Mouse (Mus musculus) ovary, postnatal 14 days (tissue): ENCODE data around the gene Gm5089.
"Not testable (repeated sequence)": the region's sequence is repeated elsewhere in the genome, so short reads cannot be mapped to it uniquely, and the experiment has no call there.

ENCODE experiments used
- DNase-seq: peaks from one replicate; pipeline ENCODE4 v3.0.0; 2022; ENCODE audit warnings: low spot score

The Gm5089 gene

DNA sequence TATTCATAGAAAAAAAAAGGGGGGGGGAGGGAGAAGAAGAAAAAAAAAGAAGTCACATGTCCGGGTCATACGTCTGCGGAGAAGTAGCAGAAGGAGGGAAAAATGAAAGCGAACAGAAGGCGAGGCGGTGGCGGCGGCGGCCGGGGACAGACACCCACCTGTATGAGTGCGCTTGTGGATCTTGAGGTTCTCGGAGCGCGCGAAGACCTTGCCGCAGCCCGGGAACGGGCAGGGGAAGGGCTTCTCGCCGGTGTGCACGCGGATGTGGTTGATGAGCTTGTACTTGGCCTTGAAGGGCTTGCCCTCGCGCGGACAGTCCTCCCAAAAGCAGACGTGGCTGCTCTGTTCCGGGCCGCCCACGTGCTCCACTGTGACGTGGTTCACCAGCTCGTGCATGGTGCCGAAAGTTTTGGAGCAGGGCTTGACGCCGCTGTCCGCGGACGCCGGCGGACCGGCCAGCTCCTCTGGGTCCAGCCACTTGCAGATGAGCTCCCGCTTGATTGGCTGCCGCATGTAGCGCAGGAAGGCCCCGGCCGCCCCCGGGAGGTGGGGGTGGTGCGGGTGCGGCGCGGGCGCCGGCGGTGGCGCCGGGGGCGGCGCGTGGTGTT lies 12.9 kb upstream of the Gm5089 start:
- not testable (repeated sequence) for DNase-seq

DNA sequence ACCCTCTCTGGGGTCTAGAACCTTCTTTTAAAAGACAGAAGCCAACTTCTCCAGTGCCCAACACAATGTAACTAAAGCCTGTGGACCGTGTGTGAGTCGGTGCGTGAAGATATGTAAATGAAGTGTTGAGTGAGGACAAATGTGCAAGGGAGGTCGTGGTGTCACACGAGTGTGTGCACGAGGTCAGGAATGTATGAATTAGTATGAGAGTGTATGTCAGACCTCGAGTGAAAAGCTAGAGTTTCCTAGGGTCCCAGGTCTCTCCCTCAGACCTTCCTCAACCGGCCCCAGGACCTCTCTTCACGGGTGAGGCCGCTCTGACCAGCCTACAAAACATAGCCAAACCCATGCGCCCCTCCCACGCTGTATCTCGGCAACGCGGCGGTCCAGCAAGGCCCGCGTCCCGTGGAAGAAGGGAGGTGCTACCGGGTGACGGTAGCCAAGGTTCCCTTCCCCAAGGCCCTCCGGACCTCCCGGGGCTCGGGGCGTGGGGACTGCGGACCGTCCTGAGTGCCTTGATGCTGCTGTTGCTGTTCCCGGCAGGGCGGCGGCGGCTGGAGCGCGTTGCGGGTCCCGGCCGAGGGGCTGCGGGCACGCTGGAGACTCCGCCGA lies 12.3 kb upstream of the Gm5089 start:
- no peak for DNase-seq

DNA sequence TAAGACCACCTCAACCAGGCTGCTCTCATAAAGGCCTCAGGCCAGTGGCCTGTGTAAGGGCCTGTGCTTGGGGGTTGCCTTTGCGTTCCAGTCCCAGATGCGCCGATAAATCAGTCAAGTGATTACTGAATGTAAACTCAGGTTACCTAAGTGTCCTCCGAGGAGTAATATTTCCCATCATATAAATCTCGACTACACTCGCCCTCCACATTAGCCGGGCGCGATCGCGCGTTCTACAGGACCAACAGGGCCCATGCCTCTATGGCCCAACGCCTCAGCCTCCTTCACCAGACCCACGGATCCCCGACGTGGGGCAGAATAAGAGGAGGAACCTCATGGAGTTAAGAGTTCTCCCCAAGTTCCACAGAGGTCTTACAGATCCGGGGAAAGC lies 11.8 kb upstream of the Gm5089 start:
- no peak for DNase-seq

DNA sequence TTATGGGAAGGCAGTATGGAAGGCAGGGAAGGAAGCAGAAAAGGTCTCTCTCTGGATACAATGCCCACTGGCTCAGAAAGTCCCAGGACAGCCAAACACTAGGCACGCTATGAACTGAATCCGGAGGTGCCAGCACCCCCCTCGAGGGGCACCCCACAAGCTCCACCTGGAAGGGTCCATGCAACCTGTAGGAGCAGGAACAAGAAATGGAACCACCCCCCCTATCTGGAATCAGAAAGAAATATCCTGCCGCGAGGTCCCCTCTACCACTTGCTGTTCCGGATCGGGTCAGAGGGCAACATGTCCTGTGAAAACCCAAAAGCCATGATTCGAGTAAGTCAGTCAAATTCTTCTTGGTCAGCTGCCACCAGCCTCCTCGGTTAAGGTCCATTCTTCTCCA lies 11.1 kb upstream of the Gm5089 start:
- no peak for DNase-seq

DNA sequence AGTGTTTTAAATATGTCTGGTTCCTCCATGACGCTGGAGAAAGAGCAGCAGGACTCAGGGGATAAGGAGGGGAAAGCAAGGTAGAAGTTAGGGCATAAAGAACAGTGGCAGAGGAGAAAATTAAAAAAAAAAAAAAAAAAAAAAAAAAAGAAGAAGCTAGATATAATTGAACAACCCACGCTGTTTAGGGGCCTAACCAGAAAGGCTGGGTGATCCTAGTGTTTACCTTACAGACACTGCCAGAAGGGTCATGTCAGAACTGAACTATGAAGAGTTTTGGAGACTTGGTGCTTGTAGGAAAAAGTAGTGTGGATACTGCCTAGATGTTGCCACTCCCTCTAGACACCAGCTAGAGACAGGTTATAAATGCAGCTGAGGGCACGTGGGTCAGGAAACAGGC lies 10.6 kb upstream of the Gm5089 start:
- no peak for DNase-seq

DNA sequence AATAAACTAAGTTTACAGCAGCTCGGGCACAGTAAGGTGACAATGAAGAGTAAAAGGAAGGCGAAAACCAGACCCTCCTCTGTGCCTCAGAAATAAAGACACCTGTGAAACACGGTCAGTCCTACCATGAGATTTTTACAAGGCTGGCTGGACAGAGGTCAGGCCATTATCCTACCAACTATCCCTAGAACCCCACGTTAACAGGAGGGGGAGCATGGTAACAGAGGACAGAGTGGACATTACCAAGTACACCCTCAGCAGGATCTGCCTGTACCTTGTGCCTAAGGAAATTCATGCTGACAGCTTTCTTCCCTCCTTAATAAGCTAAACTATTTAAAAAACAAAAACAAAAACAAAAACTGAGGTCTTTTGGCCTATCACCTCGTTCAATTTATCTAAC lies 9.3 kb upstream of the Gm5089 start:
- no peak for DNase-seq

DNA sequence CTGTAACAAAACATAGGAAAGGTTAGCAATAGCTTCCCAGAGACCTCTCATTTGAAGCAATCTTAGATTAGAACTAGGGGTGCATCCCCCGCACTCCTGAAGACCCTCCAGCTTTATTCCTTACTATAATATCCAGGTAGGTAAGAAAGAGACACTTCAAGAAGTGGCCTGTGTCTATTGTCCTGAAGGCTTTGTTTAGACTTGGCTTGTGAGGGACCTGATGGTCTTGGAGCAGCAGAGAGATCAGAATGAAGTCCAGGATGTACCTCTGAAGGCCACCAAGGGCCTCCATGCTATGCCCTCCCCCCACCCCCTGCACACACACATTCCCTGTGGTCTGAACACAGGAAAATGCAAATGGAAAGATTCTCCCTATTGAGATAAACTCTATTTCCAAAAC lies 8.9 kb upstream of the Gm5089 start:
- no peak for DNase-seq

DNA sequence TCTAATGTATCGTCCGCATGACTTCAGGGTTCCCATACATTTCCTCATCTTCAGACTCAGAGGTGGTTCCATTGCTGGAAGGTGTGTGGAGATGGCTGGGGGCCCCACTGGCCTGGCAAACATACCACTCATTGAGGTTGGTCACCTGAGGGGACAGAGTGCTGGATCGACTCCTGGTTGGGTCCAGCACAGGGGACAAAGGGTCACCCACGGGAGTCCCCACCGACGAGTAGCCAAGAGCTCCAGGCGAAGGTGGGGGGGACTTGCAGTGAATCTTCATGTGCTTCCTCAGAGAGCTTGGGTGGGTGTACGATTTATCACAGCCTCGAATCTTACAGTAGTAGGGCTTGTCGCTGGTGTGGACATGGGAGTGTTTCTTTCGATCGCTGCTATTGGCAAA lies 8.4 kb upstream of the Gm5089 start:
- DNase-seq, result not testable (repeated sequence)

DNA sequence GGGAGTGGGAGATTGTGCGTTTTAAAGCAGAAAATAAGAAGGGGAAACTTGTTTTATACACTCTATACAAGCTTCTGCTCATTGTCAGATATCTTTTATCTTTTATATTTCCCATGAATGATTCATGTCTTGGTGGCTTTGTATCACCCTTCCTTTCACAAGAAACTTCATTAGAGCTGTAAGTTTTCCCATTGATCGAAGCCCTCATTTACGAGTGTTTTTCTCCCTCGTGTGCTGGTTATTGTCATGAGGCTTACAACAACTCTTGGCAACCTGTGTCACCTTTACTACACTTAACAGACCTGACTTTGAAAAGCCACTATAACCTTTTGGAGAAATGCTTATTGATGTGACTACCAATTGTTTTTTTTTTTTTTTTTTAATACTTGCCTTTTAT lies 4.6 kb upstream of the Gm5089 start:
- no peak for DNase-seq

DNA sequence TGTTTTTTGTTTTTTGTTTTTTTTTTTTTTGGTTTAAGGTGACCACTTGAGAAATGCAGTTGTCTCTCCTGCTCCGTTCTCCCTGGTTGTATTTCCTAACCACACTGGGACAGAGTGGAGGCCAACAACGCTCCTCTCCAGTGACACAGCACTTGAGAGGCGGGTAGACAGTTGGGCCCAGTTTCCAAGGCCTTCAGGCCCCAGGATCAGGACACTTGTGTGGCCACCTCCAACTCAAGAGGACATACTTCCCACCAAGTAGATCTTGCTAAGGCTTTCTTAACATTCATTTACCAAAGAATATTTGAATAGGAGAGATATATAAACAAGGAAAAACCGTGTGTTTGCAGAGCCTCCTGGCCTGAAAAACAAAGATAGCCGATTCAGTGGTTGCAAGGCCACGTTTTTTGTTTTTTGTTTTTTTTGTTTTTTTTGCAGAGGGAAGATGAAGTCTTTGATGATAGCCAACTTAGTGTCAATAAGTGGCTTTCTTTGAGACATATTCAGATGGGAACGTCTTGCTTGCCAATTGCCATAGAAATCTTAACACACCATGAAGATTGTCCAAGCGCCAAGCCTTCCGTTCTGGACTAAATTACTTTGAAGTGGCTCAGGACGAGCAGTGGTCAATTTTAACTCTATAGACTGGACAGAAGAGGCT lies 4.1 kb upstream of the Gm5089 start:
- DNase-seq, result no peak

DNA sequence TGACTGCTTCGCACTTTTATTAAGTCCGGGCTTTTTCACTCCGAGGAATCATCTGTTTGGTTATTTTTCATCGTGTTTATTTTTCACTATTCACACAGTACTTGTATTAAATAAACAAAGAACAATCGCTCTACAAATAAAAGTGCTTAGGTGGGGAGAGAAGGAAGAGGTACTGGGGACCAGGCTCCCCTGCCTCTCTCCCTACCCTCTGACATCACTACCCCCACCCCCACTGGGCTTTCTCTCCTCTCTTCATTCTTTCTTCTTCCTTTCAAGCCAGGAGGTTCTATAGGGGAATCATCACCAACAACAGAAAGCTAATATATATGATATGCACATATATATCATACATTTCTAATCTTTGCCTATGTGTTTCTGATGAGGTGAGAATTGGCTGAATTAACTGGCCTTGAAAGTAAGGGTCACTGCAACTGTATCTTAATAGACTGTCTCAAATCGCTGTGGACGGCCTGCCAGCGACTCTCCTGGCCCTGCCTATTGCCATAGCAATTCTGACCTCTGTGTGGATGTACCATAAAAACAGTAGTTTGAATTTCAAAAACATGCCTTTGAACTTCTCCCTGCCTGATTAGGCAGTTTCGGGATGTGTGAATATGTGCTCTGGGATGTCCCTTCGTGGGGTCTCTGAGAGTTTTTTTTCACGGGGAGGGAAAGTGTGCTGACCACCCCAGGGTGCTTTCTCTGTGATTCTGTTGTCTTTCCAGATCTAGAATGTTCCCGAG lies 3.3 kb upstream of the Gm5089 start:
- no peak for DNase-seq

DNA sequence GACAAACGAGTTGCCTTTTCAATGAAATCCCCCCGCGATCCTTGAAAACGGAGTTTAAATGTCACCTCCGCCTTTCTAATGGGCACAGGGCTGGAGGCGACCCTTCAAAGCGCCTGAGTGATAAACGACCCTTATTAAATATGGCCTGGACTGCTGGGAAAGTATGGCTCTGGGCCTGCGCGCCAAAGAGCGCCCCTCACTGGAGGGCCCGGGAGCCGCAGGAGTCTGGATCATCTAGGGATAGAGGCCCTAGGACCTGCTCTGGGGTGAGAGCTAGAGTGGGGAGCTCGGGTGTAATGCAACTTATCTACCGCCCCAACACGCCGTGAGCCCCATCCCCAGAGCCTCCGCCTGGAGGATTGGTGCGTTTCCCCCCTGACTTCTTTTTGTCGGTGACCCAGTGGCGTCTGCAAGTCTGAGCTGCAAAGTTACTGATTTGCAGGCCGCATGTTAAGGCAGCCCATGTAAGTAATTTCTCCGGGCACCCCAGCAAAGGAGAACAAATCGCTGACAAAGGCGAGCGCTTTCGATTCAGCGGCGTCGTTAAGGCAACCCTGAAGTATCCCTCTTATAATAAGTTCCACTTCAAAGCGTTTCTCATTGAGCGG lies 2.6 kb upstream of the Gm5089 start:
- DNase-seq, result no peak

DNA sequence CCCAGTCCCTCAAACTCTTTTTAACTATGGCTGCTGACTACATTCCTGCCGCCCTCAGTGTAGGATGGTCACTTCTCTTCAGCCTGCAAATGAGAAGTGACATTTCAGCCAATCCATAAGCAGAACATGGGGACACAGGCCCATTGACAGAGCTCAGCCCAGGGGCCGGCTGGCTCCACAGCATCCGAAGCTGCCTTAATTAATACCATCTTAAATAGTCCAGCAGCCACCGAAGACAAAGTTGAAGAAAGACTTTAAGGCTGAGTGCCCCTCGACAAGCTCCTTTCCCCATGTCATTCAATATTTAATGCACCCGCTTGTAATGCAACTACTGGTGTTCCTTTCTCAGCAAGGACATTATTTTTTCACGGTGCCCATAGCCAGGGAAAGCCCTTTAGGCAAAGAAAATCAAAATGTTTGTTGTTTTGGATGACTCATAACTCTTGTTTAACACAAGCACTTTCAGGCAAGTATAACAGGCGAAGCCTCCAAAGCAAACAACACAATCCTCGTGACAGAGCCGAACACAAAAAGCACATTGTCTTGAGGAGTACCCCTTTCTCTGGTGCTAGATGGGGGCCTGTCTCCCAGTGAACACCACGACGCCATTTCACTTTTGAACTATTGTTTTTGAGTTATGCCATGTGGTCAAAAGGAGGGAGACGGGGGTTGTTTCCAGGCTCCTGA lies 1.9 kb upstream of the Gm5089 start:
- DNase-seq, result no peak

DNA sequence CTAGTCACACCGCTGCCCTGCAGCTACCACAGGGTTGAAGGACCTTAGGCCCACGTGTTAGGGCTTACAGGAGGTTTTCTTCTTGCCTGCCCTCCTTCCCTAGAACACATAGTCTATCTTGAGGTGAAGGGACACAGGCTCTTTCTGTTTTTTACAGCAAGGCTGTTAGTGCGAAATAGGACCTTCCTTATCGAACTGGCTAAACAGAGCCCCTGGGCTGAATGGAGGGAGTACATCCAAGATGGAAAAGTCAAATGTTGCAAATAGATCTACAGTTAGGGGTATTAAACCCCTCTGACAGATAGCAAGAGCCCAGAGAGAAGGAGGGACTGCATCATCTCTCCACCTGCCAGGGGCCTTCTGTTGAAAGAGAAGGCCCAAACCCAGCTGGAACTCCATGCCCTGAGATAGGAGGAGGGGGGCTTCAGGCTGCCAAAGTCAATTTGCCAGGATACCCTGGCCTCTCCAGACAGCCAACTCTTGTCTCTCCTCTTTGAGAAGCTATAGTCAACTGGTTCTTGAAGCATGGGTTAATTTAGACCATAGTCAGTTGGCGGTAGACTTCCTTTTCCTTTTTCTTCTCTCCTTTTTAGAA lies 733 bp upstream of the Gm5089 start:
- no peak for DNase-seq

DNA sequence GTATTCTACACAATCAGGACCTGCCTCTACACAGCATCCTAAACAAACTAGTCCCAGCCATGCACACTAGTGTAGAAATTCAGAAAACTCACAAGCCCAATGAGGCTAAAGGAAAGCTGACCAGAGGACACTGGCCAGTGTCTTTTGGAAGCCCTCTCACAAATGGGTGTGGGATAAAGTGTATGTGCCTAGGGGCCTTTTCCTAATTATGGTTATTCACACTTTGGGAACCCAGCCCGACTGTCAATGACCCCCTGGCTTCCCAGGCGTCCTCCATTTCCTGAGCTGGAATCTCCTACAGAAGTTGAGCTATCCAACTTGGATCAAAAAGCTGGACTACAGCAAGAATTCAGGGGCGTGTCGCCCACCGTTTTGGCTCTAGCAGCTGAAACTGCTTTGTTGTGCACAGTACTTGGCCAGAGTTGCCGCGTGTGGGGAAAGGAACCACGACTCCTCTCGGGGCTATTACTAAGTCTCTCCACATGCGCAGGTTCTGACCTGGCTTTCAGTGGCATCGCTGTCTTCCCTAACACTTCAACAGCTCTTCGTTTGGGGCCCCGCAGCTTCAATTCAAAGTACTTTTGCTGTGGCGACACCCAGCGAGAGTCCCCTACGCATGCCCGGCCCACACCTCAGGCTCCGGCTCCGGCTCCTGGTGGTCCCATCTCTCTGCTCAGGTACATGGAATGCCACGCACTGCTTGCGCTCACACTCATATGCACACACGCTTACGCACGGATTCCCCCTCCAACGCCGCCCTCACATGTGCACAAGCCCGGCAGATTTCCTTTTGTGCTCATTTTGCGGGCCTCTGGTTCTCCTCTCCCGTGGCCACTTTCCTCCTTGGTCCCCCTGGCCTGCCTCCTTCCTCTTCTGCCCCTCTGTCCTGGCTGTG lies 1.1 kb downstream of the Gm5089 start:
- DNase-seq, result no peak

DNA sequence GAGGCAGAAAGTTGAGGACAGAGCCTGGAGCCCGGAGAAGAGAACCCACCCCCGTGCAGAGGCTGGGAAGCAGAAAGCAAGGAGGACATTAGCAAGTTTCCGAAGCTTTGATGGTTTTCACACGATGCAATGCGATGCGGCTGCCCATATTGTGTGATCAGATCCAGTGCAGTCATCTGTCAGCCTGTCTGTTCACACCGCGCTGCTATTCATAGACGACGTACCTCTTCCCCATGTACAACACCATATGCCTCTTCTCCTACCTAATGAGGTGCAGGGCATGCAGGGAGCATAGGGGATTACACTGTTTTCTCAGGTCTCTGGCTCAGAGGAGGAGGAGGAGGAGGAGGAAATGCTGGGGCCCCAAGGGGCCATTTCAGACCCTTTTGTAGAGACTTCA lies 14.1 kb downstream of the Gm5089 start:
- no peak for DNase-seq

DNA sequence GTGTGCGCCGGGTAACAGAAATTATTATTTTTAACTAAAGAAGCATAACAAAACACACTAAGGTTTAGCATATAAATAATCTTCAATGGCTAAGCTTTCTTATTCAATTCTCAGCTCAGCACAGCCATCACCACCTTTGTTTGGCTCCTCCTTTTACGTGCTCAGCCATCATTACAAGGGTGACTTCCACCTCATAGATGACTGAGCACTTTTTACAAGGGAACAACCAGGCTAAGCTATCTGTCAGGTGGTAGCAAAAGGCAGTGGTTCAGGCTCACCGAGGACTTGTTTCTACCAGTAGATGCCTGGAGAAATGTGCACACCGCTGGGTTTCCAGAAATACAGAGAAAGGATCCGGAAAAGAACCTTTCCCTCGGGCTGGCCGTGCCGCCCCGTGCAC lies 16.9 kb downstream of the Gm5089 start:
- DNase-seq, result no peak

DNA sequence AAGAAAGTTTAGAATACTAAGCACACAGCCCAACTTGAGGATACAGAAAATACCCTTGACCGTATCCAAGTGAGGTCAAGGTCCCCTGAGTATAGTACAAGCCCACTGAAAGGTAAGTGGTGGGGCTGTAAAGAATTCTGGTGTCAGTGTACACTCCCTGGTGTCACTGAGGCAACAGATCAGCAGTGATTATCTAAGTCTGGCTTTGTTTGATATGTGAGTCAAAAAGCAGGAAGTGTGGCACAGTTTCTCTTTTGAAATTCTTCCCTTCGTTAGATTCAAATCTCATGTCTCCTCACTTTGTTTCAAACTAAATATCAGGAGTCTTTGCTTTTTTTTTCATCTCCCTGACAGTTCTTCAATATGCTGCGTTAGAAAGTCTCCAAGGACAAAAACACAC lies 18.4 kb downstream of the Gm5089 start:
- DNase-seq, result no peak

DNA sequence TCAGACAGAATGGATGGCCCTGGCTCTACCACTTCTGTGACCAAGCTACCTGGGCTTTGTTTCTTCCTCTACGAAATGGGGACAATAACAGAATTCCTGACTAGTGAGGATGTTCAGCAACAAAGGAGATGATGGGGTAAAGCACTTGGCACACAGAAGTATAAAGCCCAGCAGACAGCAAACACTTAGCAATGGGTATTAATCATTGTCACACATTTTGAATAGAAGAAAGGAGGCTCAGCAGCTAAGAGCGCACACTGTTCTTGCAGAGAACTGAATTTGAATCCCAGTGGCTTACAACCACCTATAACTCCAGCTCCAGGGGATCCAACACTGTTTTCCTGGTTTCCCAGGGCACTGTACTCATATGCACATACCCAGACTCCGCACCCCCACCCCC lies 23.3 kb downstream of the Gm5089 start:
- no peak for DNase-seq

DNA sequence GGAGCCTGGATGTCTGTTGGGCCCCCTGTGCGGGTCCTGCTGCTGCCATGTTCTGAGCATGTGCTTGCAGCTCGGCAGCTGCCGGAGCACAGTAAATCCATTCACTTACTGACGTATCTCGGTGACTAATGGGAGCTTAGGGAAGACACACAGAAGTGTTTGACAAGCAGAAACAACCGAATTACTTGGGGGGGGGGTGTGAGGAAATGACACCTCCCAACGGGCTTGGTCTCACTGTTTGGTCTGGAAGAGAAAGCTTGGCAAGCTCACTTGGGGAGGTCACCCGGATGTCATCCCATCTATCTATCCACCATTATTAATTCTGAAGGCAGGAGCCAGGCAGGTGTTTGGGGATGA lies 23.7 kb downstream of the Gm5089 start:
- DNase-seq, result no peak
